Comparison of ENCODE assay signal across 13 mouse cellular contexts in the genomic region with DNA sequence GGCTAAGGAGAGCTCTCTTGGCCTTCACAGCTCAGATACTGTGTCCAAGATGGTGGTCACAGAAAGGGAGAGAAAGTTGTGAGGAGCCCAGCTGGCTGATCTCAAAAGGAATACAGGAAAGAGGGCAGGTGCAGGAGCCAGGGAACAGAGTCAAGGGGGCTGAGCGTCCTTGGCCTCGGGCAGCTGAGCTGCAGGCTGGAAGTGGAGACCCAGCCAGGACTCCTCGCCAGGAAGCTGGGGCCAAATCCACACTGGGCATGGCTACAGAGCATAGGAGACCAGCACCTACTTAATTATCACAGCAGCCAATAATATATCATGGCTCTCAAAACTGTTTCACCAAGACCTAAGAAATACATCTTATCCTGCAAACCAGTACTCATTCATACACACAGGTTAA. TPM values are rescaled to one million over a fixed set of nuclear protein-coding genes. Genes with fewer than 3 reads are reported as not detected.
"Had no signal": no experiment of that assay in that cellular context is flagged by ENCODE, and none has a peak within 500 bp of the region (broad histone marks: within the 10 kb centered on the region; RNA-seq: fewer than 3 reads in every experiment).

No protein-coding gene starts in this region.

- H3K36me3 ChIP-seq: liver, embryonic 12.5 days; neural tube, embryonic 13.5 days had no signal

- H3K4me2 ChIP-seq: limb, embryonic 15.5 days; liver, embryonic 12.5 days; lung, embryonic 14.5 days; midbrain, embryonic 12.5 days; neural tube, embryonic 13.5 days had no signal

- ATAC-seq: liver, embryonic 12.5 days; midbrain, embryonic 16.5 days had no signal

- DNase-seq: kidney, adult 18-20 months; kidney, postnatal 10 days; lung, embryonic 14.5 days; retina, postnatal 1 day; right cerebral cortex, postnatal 4 days; thymus, postnatal 4 days had no signal

- H3K4me1 ChIP-seq: neural tube, embryonic 13.5 days had no signal

- H3K9me3 ChIP-seq: limb, embryonic 15.5 days; liver, embryonic 12.5 days; midbrain, embryonic 12.5 days; neural tube, embryonic 13.5 days had no signal

- H3K27ac ChIP-seq: limb, embryonic 15.5 days; liver, embryonic 12.5 days; midbrain, embryonic 12.5 days; neural tube, embryonic 13.5 days; stomach, postnatal 0 days had no signal

- H3K4me3 ChIP-seq: limb, embryonic 15.5 days; liver, embryonic 12.5 days; midbrain, embryonic 12.5 days; neural tube, embryonic 13.5 days had no signal

- H3K9ac ChIP-seq: limb, embryonic 15.5 days; liver, embryonic 12.5 days; lung, embryonic 14.5 days; midbrain, embryonic 12.5 days; neural tube, embryonic 13.5 days had no signal

RNA-seq across cellular contexts. Expression of a gene that starts 47.2 kb away (rescaled TPM):
- total RNA-seq: megakaryocyte-erythroid progenitor cell, adult 5-6 weeks had no signal
